Mouse (Mus musculus) embryo, embryonic 10 days (tissue): ENCODE data around the gene Ehbp1l1.

Experiments used
- DNase-seq: peaks from one replicate; pipeline ENCODE4 v3.0.0-alpha.2; 2015; ENCODE audit warnings: low spot score

Ehbp1l1 gene

GRCm38 (mm10) chr19:5734325-5734724 is 8.2 kb upstream of the Ehbp1l1 start:
- no peak for DNase-seq

- peak; percentile 99 for DNase-seq
Measured at GRCm38 (mm10) chr19:5731264-5731978, 5.3 kb upstream of the Ehbp1l1 start.

GRCm38 (mm10) chr19:5730314-5731186 is 4.4 kb upstream of the Ehbp1l1 start:
- no peak for DNase-seq

GRCm38 (mm10) chr19:5729444-5729815 is 3.3 kb upstream of the Ehbp1l1 start, which contains the start of gene Fam89b:
Gene Fam89b (minus strand): TSS chr19:5729653.
- peak; percentile 96 for DNase-seq

- peak; percentile 70 for DNase-seq
Measured at GRCm38 (mm10) chr19:5728631-5729443, 2.7 kb upstream of the Ehbp1l1 start.

- DNase-seq = peak; percentile 92
Measured at GRCm38 (mm10) chr19:5727701-5728100, 1.6 kb upstream of the Ehbp1l1 start.

- no peak for DNase-seq
Measured at GRCm38 (mm10) chr19:5726961-5727578, 953 bp upstream of the Ehbp1l1 start.

GRCm38 (mm10) chr19:5725029-5725707 is 949 bp downstream of the Ehbp1l1 start:
- no peak for DNase-seq

GRCm38 (mm10) chr19:5724549-5724941 is 1.6 kb downstream of the Ehbp1l1 start:
- peak; percentile 39 for DNase-seq

- DNase-seq = no peak
Measured at GRCm38 (mm10) chr19:5723934-5724548, 2.1 kb downstream of the Ehbp1l1 start.

GRCm38 (mm10) chr19:5722848-5723425 is 3.2 kb downstream of the Ehbp1l1 start:
- no peak for DNase-seq

- DNase-seq = no peak
Measured at GRCm38 (mm10) chr19:5721233-5721632, 4.9 kb downstream of the Ehbp1l1 start.

- DNase-seq = no peak
Measured at GRCm38 (mm10) chr19:5716955-5717354, 9.2 kb downstream of the Ehbp1l1 start.

- peak; percentile 68 for DNase-seq
Measured at GRCm38 (mm10) chr19:5715793-5716688, 10.1 kb downstream of the Ehbp1l1 start.

GRCm38 (mm10) chr19:5713730-5714129 is 12.4 kb downstream of the Ehbp1l1 start:
- DNase-seq = no peak

GRCm38 (mm10) chr19:5713255-5713654 is 12.9 kb downstream of the Ehbp1l1 start:
- DNase-seq = no peak

- no peak for DNase-seq
Measured at GRCm38 (mm10) chr19:5711907-5712460, 14.1 kb downstream of the Ehbp1l1 start.

GRCm38 (mm10) chr19:5711218-5711617 is 14.9 kb downstream of the Ehbp1l1 start:
- DNase-seq = peak; percentile 74

- no peak for DNase-seq
Measured at GRCm38 (mm10) chr19:5710581-5710980, 15.5 kb downstream of the Ehbp1l1 start.
